Mouse (Mus musculus): Measurements from ENCODE around the gene Tulp2. TPM values are rescaled to one million over a fixed set of nuclear protein-coding genes. Genes with fewer than 3 reads are reported as not detected.

Gene Tulp2
- polyA plus RNA-seq, 1 experiment from 2014 or later, result 0.57 TPM

- WGBS, result 80% methylated on average over 2 of the region's 2 CpGs
- Histone ChIP-seq H3K27ac (ENCODE audit: low read depth, low read length) (no peak overlapping the region), H3K9ac (ENCODE audit: low read length) (no peak overlapping the region), H3K4me3 (ENCODE audit: low read depth, low read length) (no peak overlapping the region), H3K36me3 (ENCODE audit: control insufficient read depth, insufficient read depth, low read length) (no peaks in the 10 kb centered on the region), H3K4me2 (ENCODE audit: low read depth) (no peak overlapping the region), H3K4me1 (ENCODE audit: control insufficient read depth, insufficient read depth, low read length) (no peaks in the 10 kb centered on the region), H3K9me3 (ENCODE audit: control insufficient read depth, low read length) (no peaks in the 10 kb centered on the region), H3K27me3 (ENCODE audit: control insufficient read depth, insufficient read depth, low read length) (no peaks in the 10 kb centered on the region)
- DNase-seq (ENCODE audit: low spot score) (no peak), ATAC-seq (ENCODE audit: insufficient read depth, low FRiP score, low TSS enrichment) (no peak)
Measured at GRCm38 (mm10) chr7:45540213-45540612, 58.5 kb downstream of the Tulp2 start.

GRCm38 (mm10) chr7:45544525-45544924 is 62.8 kb downstream of the Tulp2 start:
- Histone ChIP-seq H3K27ac (ENCODE audit: low read depth, low read length) (no peak overlapping the region), H3K4me1 (ENCODE audit: control insufficient read depth, insufficient read depth, low read length) (no peaks in the 10 kb centered on the region), H3K9me3 (ENCODE audit: control insufficient read depth, low read length) (no peaks in the 10 kb centered on the region), H3K27me3 (ENCODE audit: control insufficient read depth, insufficient read depth, low read length) (no peaks in the 10 kb centered on the region), H3K4me3 (ENCODE audit: low read depth, low read length) (no peak overlapping the region), H3K36me3 (ENCODE audit: control insufficient read depth, insufficient read depth, low read length) (no peaks in the 10 kb centered on the region), H3K4me2 (ENCODE audit: low read depth) (no peak overlapping the region), H3K9ac (ENCODE audit: low read length) (no peak overlapping the region)
- ATAC-seq (ENCODE audit: insufficient read depth, low FRiP score, low TSS enrichment) (no peak), DNase-seq (ENCODE audit: low spot score) (no peak)
- WGBS, result 73% methylated on average over 1 of the region's 1 CpGs

DNA sequence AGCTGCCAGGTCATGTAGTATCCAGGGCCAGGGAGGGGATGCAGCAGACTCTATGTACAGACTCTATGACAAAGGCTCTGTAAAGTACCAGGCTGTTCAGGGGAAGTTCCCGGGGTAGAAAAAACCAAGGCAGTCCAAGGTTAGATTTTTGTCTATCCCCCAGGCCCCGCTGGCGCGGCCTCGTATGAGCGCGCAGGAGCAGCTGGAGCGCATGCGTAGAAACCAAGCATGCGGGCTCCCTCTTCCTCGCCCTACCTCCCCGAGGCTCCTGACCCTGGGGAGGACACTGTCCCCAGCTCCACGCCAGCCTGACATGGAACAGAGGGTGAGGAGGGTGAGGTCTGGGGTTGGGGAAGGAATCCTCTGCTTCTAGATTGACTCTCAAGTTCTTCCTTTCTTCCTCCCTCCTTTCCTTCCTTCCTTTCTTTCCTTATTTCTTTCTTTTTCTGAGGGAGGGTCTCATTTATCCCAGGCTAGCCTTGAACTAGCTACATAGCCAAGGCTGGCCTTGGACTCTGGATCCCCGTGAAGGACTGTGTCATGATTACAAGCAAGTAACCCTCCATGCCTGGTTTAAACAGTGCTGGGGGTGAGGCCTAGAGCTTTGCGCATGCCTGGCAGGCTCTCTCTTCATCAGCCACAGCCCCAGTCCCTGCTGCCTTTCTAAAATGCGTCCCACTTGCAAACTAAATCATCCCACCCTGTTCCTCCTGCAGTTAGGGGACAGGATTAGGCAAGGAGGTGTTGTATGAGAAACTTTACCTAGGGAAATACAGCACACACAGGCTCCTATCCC is 68.2 kb downstream of the Tulp2 start:
- Histone ChIP-seq H3K27me3 (ENCODE audit: control insufficient read depth, insufficient read depth, low read length) (no peaks in the 10 kb centered on the region), H3K27ac (ENCODE audit: low read depth, low read length) (no peak overlapping the region), H3K9ac (ENCODE audit: low read length) (no peak overlapping the region), H3K36me3 (ENCODE audit: control insufficient read depth, insufficient read depth, low read length) (no peaks in the 10 kb centered on the region), H3K4me3 (ENCODE audit: low read depth, low read length) (no peak overlapping the region), H3K4me1 (ENCODE audit: control insufficient read depth, insufficient read depth, low read length) (no peaks in the 10 kb centered on the region), H3K4me2 (ENCODE audit: low read depth) (no peak overlapping the region), H3K9me3 (ENCODE audit: control insufficient read depth, low read length) (no peaks in the 10 kb centered on the region)
- ATAC-seq (ENCODE audit: insufficient read depth, low FRiP score, low TSS enrichment), result no peak
- no peak for DNase-seq (ENCODE audit: low spot score)
- WGBS, result 89% methylated on average over 16 of the region's 16 CpGs

- Histone ChIP-seq H3K9me3 (ENCODE audit: control insufficient read depth, low read length) (no peaks in the 10 kb centered on the region), H3K27ac (ENCODE audit: low read depth, low read length) (no peak overlapping the region), H3K27me3 (ENCODE audit: control insufficient read depth, insufficient read depth, low read length) (no peaks in the 10 kb centered on the region), H3K9ac (ENCODE audit: low read length) (no peak overlapping the region), H3K4me2 (ENCODE audit: low read depth) (no peak overlapping the region), H3K4me3 (ENCODE audit: low read depth, low read length) (no peak overlapping the region), H3K4me1 (ENCODE audit: control insufficient read depth, insufficient read depth, low read length) (no peaks in the 10 kb centered on the region), H3K36me3 (ENCODE audit: control insufficient read depth, insufficient read depth, low read length) (no peaks in the 10 kb centered on the region)
- DNase-seq (ENCODE audit: low spot score), result no peak
- ATAC-seq (ENCODE audit: insufficient read depth, low FRiP score, low TSS enrichment), result no peak
- 77% methylated on average over 11 of the region's 11 CpGs for WGBS
Measured at GRCm38 (mm10) chr7:45550821-45551511, 69.3 kb downstream of the Tulp2 start.

DNA sequence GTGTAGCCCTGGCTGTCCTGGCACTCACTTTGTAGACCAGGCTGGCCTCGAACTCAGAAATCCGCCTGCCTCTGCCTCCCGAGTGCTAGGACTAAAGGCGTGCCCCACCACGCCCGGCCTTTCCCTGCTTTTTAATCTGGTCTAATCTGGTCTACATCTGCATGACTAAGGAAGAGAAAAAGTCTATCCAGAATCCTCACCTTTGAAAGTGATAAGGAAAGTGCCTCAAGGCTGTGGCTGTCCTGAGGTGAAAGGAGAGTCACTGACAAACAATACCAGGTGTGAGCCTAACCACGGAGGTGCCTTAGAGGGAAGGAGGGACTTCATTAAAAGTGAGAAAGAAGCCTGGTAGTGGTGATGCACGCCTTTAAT is 69.8 kb downstream of the Tulp2 start:
- no peaks in the 10 kb centered on the region for H3K9me3 ChIP-seq (ENCODE audit: control insufficient read depth, low read length)
- no peaks in the 10 kb centered on the region for H3K4me1 ChIP-seq (ENCODE audit: control insufficient read depth, insufficient read depth, low read length)
- no peak for DNase-seq (ENCODE audit: low spot score)
- no peaks in the 10 kb centered on the region for H3K36me3 ChIP-seq (ENCODE audit: control insufficient read depth, insufficient read depth, low read length)
- no peak for ATAC-seq (ENCODE audit: insufficient read depth, low FRiP score, low TSS enrichment)
- H3K4me3 ChIP-seq (ENCODE audit: low read depth, low read length), result no peak overlapping the region
- H3K4me2 ChIP-seq (ENCODE audit: low read depth), result no peak overlapping the region
- H3K27me3 ChIP-seq (ENCODE audit: control insufficient read depth, insufficient read depth, low read length), result no peaks in the 10 kb centered on the region
- no peak overlapping the region for H3K27ac ChIP-seq (ENCODE audit: low read depth, low read length)
- 83% methylated on average over 8 of the region's 8 CpGs for WGBS
- H3K9ac ChIP-seq (ENCODE audit: low read length), result no peak overlapping the region

DNA sequence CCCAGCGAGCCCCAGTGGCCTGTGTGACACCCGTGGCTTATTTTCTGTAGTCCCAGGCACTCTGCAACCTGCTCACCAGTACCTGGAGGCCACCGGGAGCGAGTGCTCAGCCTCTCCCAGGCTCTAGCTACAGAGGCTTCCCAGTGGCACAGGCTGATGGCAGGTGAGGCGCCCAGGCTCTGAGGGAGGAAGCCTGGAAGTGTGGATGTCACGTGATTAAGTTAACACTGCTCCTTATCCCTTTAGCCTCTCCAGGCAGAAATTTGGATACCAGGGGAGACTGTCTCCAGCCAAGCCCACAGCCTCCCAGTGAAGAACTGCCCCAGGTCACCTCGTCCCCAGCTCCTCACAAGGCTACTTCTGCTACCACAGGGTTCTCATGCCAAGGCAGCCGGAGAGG is 71.8 kb downstream of the Tulp2 start:
- Histone ChIP-seq H3K4me2 (ENCODE audit: low read depth) (no peak overlapping the region), H3K9me3 (ENCODE audit: control insufficient read depth, low read length) (no peaks in the 10 kb centered on the region), H3K27ac (ENCODE audit: low read depth, low read length) (no peak overlapping the region), H3K4me1 (ENCODE audit: control insufficient read depth, insufficient read depth, low read length) (no peaks in the 10 kb centered on the region), H3K36me3 (ENCODE audit: control insufficient read depth, insufficient read depth, low read length) (no peaks in the 10 kb centered on the region), H3K9ac (ENCODE audit: low read length) (no peak overlapping the region), H3K27me3 (ENCODE audit: control insufficient read depth, insufficient read depth, low read length) (no peaks in the 10 kb centered on the region), H3K4me3 (ENCODE audit: low read depth, low read length) (no peak overlapping the region)
- WGBS, result 67% methylated on average over 8 of the region's 8 CpGs
- ATAC-seq (ENCODE audit: insufficient read depth, low FRiP score, low TSS enrichment), result no peak
- DNase-seq (ENCODE audit: low spot score), result no peak

DNA sequence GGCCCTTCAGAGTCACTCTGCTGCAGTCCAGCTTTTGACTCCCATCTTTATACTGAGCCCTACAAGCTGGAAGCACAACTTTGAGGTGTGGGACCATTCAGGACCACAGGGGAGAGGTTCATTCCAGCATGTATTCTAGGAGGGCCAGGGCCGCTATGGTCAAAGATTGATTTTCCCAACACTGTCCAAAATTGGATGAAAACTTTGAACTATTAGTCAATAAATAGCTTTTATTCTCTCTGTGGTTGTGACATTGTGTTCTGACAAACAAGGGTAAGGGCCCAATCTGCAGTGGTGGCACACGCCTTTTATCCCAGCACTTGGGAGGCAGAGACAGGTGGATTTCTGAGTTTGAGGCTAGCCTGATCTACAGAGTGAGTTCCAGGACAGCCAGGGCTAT is 72.3 kb downstream of the Tulp2 start:
- no peak overlapping the region for H3K4me3 ChIP-seq (ENCODE audit: low read depth, low read length)
- ATAC-seq (ENCODE audit: insufficient read depth, low FRiP score, low TSS enrichment), result no peak
- no peaks in the 10 kb centered on the region for H3K27me3 ChIP-seq (ENCODE audit: control insufficient read depth, insufficient read depth, low read length)
- no peaks in the 10 kb centered on the region for H3K36me3 ChIP-seq (ENCODE audit: control insufficient read depth, insufficient read depth, low read length)
- H3K27ac ChIP-seq (ENCODE audit: low read depth, low read length), result no peak overlapping the region
- no peak overlapping the region for H3K4me2 ChIP-seq (ENCODE audit: low read depth)
- H3K9me3 ChIP-seq (ENCODE audit: control insufficient read depth, low read length), result no peaks in the 10 kb centered on the region
- no peak overlapping the region for H3K9ac ChIP-seq (ENCODE audit: low read length)
- WGBS, result 92% methylated on average over 2 of the region's 2 CpGs
- no peaks in the 10 kb centered on the region for H3K4me1 ChIP-seq (ENCODE audit: control insufficient read depth, insufficient read depth, low read length)
- DNase-seq (ENCODE audit: low spot score), result no peak

DNA sequence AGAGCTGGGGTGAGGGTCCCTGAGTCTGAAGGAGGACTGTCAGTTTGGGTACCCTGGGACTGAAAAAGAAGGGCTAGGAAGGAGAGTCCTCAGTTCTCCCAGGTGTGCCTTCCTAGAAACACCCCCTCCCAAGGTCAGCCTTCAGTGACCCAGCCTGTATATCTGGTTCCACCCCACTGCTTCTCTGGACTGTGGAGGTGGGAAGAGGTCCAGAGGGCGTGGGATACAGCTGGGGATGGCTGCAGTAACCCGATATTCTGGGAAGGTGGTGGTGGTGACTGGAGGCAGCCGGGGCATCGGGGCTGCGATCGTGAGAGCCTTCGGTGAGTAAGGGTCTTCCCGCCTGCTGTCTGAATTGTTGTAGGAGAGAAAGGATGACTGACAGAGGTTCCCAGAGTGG is 73.1 kb downstream of the Tulp2 start, which contains the start of gene Hsd17b14:
TSS of gene Hsd17b14 (plus strand) at position 150 of the 400 bp plus-strand sequence.
- H3K27ac ChIP-seq (ENCODE audit: low read depth, low read length), result no peak within 1 kb of the TSS
- no peak within 1 kb of the TSS for H3K4me3 ChIP-seq (ENCODE audit: low read depth, low read length)
- no peak within 1 kb of the TSS for H3K9ac ChIP-seq (ENCODE audit: low read length)

GRCm38 (mm10) chr7:45555787-45556186 is 74.1 kb downstream of the Tulp2 start:
- H3K9me3 ChIP-seq (ENCODE audit: control insufficient read depth, low read length), result no peaks in the 10 kb centered on the region
- H3K4me2 ChIP-seq (ENCODE audit: low read depth), result no peak overlapping the region
- H3K36me3 ChIP-seq (ENCODE audit: control insufficient read depth, insufficient read depth, low read length), result no peaks in the 10 kb centered on the region
- no peaks in the 10 kb centered on the region for H3K4me1 ChIP-seq (ENCODE audit: control insufficient read depth, insufficient read depth, low read length)
- H3K27ac ChIP-seq (ENCODE audit: low read depth, low read length), result no peak overlapping the region
- H3K27me3 ChIP-seq (ENCODE audit: control insufficient read depth, insufficient read depth, low read length), result no peaks in the 10 kb centered on the region
- no peak overlapping the region for H3K4me3 ChIP-seq (ENCODE audit: low read depth, low read length)
- H3K9ac ChIP-seq (ENCODE audit: low read length), result no peak overlapping the region
- DNase-seq (ENCODE audit: low spot score) (peak; percentile 83), ATAC-seq (ENCODE audit: insufficient read depth, low FRiP score, low TSS enrichment) (no peak)
- WGBS, result 28% methylated on average over 8 of the region's 8 CpGs

More for the DNA sequence above, 73.1 kb downstream of the Tulp2 start, which contains the start of gene Hsd17b14:
- ATAC-seq (ENCODE audit: insufficient read depth, low FRiP score, low TSS enrichment), result no peak
- Histone ChIP-seq H3K9me3 (ENCODE audit: control insufficient read depth, low read length) (no peaks in the 10 kb centered on the region), H3K27me3 (ENCODE audit: control insufficient read depth, insufficient read depth, low read length) (no peaks in the 10 kb centered on the region), H3K4me1 (ENCODE audit: control insufficient read depth, insufficient read depth, low read length) (no peaks in the 10 kb centered on the region), H3K4me2 (ENCODE audit: low read depth) (no peak within 1 kb of the TSS), H3K36me3 (ENCODE audit: control insufficient read depth, insufficient read depth, low read length) (no peaks in the 10 kb centered on the region)
- WGBS, result 40% methylated on average over 8 of the region's 8 CpGs
- DNase-seq (ENCODE audit: low spot score), result no peak
